Mouse (Mus musculus): ENCODE results near the gene Krtap31-1. TPM values are rescaled to one million over a fixed set of nuclear protein-coding genes. Genes with fewer than 3 reads are reported as not detected.
"Not testable (repeated sequence)": the region's sequence is repeated elsewhere in the genome, so short reads cannot be mapped to it uniquely, and the experiment has no call there.

Gene Krtap31-1
- not detected for total RNA-seq (2021)

GRCm38 (mm10) chr11:99907620-99908019 lies at the start of gene Krtap31-1:
Gene Krtap31-1, plus strand, starts transcription at chr11:99907920.
- intact Hi-C loops (cut with DNase I): no loop called here
- no peak for DNase-seq (ENCODE audit: low spot score in 2 of 2)

- no peak for DNase-seq (ENCODE audit: low spot score in 2 of 2)
- intact Hi-C loops (cut with DNase I): no loop called here
Observed at GRCm38 (mm10) chr11:99858761-99859160, 49.0 kb upstream of the Krtap31-1 start.

GRCm38 (mm10) chr11:99864176-99864575 lies 43.5 kb upstream of the Krtap31-1 start, which contains the start of gene Gm11559:
Gene Gm11559, plus strand, starts transcription at chr11:99864476.
- DNase-seq (ENCODE audit: low spot score in 2 of 2); intact Hi-C loops (cut with DNase I): not testable (repeated sequence)

GRCm38 (mm10) chr11:99873089-99873488 lies 34.6 kb upstream of the Krtap31-1 start, which contains the start of gene Krtap9-1:
Gene Krtap9-1, plus strand, starts transcription at chr11:99873389.
- DNase-seq (ENCODE audit: low spot score in 2 of 2): not testable (repeated sequence)

GRCm38 (mm10) chr11:99878887-99879286 lies 28.8 kb upstream of the Krtap31-1 start, which contains the start of gene Gm11567:
Gene Gm11567, plus strand, starts transcription at chr11:99879187.
- DNase-seq (ENCODE audit: low spot score in 2 of 2); intact Hi-C loops (cut with DNase I): not testable (repeated sequence)

More at GRCm38 (mm10) chr11:99873089-99873488, 34.6 kb upstream of the Krtap31-1 start, which contains the start of gene Krtap9-1:
- intact Hi-C loops (cut with DNase I): not testable (repeated sequence)

GRCm38 (mm10) chr11:99914451-99914850 lies 6.7 kb downstream of the Krtap31-1 start, which contains the start of gene Gm11565:
Gene Gm11565, plus strand, starts transcription at chr11:99914751.
- no peak for DNase-seq (ENCODE audit: low spot score in 2 of 2)
- intact Hi-C loops (cut with DNase I): no loop called here

- intact Hi-C loops (cut with DNase I): no loop called here
- no peak for DNase-seq (ENCODE audit: low spot score in 2 of 2)
Observed at GRCm38 (mm10) chr11:99935991-99936390, 28.3 kb downstream of the Krtap31-1 start, which contains the start of gene Krtap31-2. Gene Krtap31-2, plus strand, starts transcription at chr11:99936291.

GRCm38 (mm10) chr11:99937751-99938264 lies 30.1 kb downstream of the Krtap31-1 start:
- no peak for DNase-seq (ENCODE audit: low spot score in 2 of 2)
- intact Hi-C loops (cut with DNase I): no loop called here

GRCm38 (mm10) chr11:99948175-99948574 lies 40.5 kb downstream of the Krtap31-1 start, which contains the start of gene Krtap9-5:
Gene Krtap9-5, plus strand, starts transcription at chr11:99948475.
- intact Hi-C loops (cut with DNase I): no loop called here
- DNase-seq (ENCODE audit: low spot score in 2 of 2): no peak

Other genes starting within 250 kb of the Krtap31-1 start
- gene Gm11563, start 249.0 kb upstream of the Krtap31-1 start, total RNA-seq (2021): not detected
- gene Krtap4-6, start 242.0 kb upstream of the Krtap31-1 start, total RNA-seq (2021): not detected
- gene Gm14190, start 217.2 kb upstream of the Krtap31-1 start, total RNA-seq (2021): not detected
- gene Gm14180, start 173.6 kb upstream of the Krtap31-1 start, total RNA-seq (2021): not detected
- not detected for gene Gm11595, start 135.0 kb upstream of the Krtap31-1 start, total RNA-seq (2021)
- gene Krtap4-8, start 127.2 kb upstream of the Krtap31-1 start, total RNA-seq (2021): not detected
- not detected for gene Krtap4-9, start 122.7 kb upstream of the Krtap31-1 start, total RNA-seq (2021)
- not detected for gene Gm11596, start 114.5 kb upstream of the Krtap31-1 start, total RNA-seq (2021)
- not detected for gene Gm11569, start 109.0 kb upstream of the Krtap31-1 start, total RNA-seq (2021)
- not detected for gene Gm11554, start 103.5 kb upstream of the Krtap31-1 start, total RNA-seq (2021)
- not detected for gene Krtap4-13, start 98.0 kb upstream of the Krtap31-1 start, total RNA-seq (2021)
- gene Gm11564, start 92.3 kb upstream of the Krtap31-1 start, total RNA-seq (2021): not detected
- gene 2300003K06Rik, start 69.9 kb upstream of the Krtap31-1 start, total RNA-seq (2021): not detected
- not detected for gene Krtap4-16, start 56.3 kb upstream of the Krtap31-1 start, total RNA-seq (2021)
- gene Gm11568, start 50.0 kb upstream of the Krtap31-1 start, total RNA-seq (2021): not detected
- not detected for gene Gm11559, start 43.4 kb upstream of the Krtap31-1 start, total RNA-seq (2021)
- gene Krtap9-1, start 34.5 kb upstream of the Krtap31-1 start, total RNA-seq (2021): not detected
- not detected for gene Gm11567, start 28.7 kb upstream of the Krtap31-1 start, total RNA-seq (2021)
- gene Gm11565, start 6.8 kb downstream of the Krtap31-1 start, total RNA-seq (2021): not detected
- gene Krtap31-2, start 28.4 kb downstream of the Krtap31-1 start, total RNA-seq (2021): not detected
- not detected for gene Krtap9-5, start 40.6 kb downstream of the Krtap31-1 start, total RNA-seq (2021)
- gene Krtap29-1, start 71.1 kb downstream of the Krtap31-1 start, total RNA-seq (2021): not detected
- not detected for gene Krtap16-1, start 78.7 kb downstream of the Krtap31-1 start, total RNA-seq (2021)
- gene Krtap17-1, start 86.1 kb downstream of the Krtap31-1 start, total RNA-seq (2021): not detected
- gene Krt33a, start 108.3 kb downstream of the Krtap31-1 start, total RNA-seq (2021): not detected
- not detected for gene Krt33b, start 121.9 kb downstream of the Krtap31-1 start, total RNA-seq (2021)
- gene Krt34, start 133.6 kb downstream of the Krtap31-1 start, total RNA-seq (2021): not detected
- gene Krt31, start 142.6 kb downstream of the Krtap31-1 start, total RNA-seq (2021): not detected
- gene Krt32, start 180.3 kb downstream of the Krtap31-1 start, total RNA-seq (2021): not detected
- gene Krt35, start 188.3 kb downstream of the Krtap31-1 start, total RNA-seq (2021): not detected
- gene Krt36, start 197.7 kb downstream of the Krtap31-1 start, total RNA-seq (2021): not detected
- gene Krt13, start 213.6 kb downstream of the Krtap31-1 start, total RNA-seq (2021): not detected
- not detected for gene Krt15, start 228.0 kb downstream of the Krtap31-1 start, total RNA-seq (2021)
- not detected for gene Krt19, start 240.7 kb downstream of the Krtap31-1 start, total RNA-seq (2021)

Data from left cerebral cortex, postnatal 36 days (tissue).